Mouse (Mus musculus) mouse embryonic stem cell (cell line): ENCODE data around the gene Crybg2.

ENCODE experiments used
- in situ Hi-C, 2 experiments: fragments of 300-500 bp; cut with MboI; formaldehyde crosslinking; loops; 1 replicate in 1 of 2; 3 replicates in 1 of 2; pipeline ENCODE4 v1.14.3; 2019 to 2020; ENCODE audit warnings: low sequenced_read_pairs in 2 of 2, low pct_unique_long_range_greater_than_20kb in 1 of 2, mixed read lengths in 1 of 2; ENCODE audit not compliant: unreplicated experiment in 1 of 2

The Crybg2 gene

DNA sequence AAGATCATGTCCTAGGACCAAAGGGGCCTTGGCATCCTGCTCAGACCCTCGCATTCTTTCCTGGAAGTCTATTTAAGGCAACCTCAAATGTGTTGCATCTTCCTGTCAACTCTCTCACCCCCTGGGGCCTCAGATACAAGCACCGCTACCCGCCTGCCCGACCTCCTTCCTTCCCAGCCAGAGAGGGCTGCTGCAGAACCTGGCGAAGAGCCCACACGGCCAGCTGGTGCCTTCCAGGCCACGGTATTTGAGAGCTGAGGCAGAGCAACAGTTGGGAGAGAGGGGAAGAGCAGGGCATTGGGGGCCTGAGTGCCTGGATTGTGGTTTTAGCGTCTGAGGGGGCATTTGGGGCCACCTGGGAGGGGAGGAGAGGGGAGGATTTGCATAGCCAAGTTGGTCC is 8.1 kb upstream of the Crybg2 start:
- in situ Hi-C loops = no loop called here

DNA sequence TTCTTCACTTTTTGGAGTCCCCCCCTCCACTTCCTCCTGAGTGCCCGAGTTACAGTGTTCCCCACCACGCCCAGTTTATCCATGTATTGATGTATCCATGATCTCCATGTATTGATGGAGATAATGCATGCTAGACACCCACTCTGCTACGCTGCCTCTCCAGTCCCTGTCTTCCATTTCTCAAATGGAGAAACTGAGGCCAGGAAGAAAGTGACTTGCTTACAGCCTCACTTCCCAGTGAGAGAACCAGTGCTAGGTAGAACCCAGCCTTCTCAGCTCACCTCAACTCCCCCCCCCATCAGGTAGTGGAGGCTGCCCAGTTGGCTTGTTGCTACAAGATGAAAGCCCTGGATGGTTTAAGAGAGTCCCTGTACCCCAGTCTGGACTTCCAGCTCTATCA is 7.1 kb upstream of the Crybg2 start, which contains the start of gene Zfp683:
Zfp683 (plus strand) TSS at position 301 of the 400 bp plus-strand sequence.
- in situ Hi-C loops = no loop called here

DNA sequence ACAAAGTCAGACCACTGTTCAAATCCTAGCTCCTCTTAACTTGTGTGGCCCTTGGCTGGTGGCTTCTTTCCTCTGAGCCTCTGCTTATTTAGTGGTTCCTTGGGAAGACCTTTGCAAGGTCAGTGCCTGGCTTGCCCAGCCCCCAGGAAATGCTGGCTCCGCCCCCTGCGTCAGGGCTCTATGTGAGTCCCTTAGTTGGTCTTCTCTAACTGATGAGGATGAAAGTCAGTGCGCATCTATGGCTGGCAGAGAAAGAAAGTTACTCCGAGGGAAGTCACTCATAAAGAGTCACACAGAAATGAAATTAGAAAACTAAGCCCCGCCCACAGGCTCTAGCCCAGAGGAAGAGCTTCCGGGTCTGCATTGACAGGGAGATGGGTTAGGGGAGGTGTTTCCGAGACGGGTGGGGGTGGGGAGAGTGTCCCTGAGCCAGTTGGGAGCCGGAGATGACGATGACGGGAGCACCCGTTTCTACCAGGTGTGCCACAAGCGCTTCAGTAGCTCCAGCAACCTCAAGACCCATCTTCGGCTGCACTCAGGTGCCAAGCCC is 2.4 kb upstream of the Crybg2 start:
- in situ Hi-C loops = no loop called here

DNA sequence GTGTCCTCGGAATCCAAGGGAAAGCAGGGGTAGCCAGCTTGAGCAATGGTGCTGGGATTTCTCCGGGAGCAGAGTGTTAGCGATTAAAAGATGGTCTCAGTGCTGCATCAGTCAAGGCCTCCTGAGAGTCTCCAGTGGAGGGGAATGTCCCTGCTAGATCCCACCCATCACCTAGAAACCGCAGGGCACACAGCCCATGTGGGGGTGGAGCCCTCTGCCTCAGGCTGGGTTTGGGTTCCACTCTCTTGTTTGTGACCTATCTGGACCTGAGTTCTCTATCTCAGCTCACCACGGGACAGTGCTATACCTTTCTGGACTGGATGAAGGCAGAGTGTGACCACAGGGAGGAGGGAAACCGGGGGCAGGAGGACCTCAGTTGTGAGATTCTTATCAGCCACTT is 1.7 kb upstream of the Crybg2 start:
- in situ Hi-C loops = no loop called here

DNA sequence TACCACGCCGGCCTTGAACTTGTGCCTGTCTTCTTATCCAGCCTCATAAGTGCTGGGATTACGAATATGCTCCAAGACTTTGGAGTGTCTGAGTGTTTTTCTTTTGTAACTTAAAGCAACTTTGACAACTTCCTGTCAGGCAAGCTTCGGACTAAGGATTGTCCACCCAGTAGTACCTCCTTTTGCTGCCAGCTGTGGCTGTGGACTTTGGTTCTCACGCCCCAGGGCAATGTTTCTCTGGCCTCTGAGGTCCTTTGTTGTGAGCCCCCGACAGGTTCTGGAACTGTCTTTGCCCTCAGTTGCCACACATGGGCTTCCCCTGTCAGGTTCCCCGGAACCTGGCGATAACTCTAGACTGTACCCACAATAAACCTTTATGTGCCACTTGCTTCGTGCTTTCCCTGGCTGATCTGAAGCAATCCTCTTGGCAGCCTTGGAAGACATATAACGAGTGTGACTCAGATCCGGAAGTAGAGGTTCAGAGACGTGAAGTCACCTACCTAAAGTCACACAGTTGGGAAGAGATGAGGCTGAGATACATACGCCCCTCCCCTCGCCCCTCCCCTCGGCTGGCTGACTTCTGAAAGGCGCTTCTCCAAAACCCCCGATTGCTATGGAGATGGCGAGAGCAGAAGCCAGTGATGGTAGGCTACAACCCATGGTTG is 683 bp downstream of the Crybg2 start:
- in situ Hi-C loops = no loop called here

DNA sequence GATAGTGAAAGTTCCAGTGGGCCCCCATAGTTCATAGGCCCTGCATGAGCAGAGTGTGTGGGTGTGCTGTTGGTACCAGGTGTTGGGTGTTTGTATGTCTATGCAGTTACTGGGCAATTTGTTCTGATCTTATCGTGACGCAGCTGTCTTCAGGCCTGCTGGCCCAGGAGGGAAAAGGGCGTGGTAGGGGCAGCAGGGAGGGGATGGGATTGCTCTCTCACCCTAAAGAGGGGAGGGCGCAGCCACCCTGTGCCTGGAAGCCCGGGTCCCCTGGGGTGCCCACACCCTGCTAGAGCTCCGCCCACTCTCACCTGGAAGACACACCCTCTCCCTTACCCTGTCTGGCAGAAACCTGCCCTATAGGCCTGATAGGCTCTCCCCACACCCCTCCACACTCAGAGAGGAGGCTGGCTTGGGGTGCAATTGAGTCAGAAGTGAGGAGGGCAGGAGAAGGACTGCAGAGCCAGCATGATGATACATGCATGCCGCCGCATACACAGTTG is 1.4 kb downstream of the Crybg2 start:
- in situ Hi-C loops = no loop called here

DNA sequence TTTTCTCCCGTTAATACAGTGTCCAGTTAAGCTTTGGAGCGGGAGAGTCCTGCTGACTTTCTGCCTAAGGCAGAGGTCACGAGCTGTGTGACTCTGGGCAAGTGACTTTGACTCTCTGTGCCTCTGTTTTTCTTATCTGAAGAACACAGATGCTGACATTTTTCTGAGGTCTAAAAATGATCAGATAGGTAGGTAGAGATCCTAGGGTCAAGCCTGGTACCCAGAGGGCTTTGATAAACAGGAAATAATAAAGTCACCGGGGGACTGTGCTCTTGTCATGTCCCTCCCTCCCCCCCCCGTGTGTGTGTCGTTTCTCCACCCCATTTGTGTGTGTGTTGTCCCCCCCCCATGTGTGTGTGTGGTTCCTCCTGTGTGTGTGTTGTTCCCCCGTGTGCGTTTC is 1.9 kb downstream of the Crybg2 start:
- in situ Hi-C loops = no loop called here

DNA sequence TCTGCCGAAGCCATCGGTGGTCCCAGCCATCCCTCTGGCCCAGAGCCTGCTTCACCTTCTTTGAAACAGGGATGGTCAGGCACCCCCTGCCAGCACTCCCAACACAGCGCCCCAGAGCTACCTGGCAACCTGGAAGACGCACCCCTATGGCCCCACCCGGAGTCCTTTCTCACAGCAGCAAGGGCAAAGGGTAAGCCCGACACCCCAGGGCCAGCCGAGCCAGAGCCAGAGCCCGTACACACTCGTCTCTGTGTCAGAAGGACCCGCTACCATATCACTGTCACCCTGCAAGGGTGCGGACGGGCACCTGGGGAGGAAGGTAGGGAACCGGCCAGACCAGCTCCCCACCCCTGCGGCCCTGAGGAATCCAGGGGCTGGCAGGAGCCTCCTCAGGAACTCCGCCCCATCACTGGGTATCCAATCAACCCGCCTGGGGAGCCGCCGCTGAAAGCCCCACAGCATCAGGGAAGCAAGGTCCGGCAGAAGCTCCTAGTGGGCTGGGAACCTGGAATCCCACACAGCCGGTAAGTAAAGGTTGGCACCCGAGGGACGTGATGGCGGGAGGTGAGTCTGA is 4.9 kb downstream of the Crybg2 start:
- in situ Hi-C loops = no loop called here

DNA sequence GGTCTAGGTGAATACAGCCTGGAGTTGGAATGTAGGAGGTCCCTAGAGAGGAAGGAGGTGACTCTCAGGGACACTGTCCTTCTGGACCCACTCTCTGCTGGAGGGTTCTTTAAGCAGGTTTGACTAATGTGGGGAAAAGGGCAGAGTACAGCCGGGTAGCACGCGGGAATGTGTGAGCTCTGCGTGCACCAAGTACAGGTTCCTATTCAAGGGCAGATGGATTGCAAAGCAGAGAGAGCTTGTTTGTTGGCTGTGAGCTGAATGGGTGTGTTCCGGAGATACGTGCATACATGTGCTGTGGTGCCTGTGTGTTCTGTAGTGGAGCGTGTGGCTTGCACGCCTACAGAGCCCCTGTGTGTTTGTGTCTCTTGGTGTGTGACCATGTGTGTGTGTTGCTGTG is 6.8 kb downstream of the Crybg2 start:
- in situ Hi-C loops = no loop called here

DNA sequence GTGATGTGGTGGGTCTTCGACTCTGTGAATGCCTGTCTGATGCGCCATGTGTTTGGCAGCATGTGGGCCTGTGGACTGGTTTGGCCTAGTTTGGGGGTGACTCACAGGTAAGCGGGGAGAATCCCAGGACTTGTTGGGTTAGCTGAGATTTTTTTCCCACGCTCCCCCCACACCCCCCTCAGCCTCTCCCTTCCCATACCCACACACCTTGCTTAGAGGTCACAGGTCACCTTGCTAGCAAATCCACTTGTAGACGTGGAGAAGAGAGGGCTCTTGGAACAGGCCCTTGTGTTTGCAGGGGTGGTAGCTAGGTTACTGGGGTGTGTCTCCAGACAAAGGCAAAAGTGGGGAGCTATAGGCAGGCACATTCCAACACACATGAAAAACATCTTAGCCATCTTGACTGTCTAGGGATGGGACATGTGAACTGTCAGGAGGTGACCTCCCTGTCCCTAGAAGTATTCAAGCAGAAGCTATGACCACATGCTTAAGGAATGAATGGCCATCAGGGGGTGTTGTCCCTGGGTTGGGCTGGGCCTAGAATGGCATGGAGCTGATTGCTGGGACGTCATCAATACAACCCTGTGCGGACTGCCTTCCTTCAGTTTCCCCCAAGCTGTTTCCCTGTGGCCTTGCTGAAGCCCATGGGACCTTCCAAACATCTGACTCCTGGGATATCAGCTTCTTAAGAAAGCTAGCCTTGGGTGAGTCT is 7.4 kb downstream of the Crybg2 start:
- in situ Hi-C loops = no loop called here

DNA sequence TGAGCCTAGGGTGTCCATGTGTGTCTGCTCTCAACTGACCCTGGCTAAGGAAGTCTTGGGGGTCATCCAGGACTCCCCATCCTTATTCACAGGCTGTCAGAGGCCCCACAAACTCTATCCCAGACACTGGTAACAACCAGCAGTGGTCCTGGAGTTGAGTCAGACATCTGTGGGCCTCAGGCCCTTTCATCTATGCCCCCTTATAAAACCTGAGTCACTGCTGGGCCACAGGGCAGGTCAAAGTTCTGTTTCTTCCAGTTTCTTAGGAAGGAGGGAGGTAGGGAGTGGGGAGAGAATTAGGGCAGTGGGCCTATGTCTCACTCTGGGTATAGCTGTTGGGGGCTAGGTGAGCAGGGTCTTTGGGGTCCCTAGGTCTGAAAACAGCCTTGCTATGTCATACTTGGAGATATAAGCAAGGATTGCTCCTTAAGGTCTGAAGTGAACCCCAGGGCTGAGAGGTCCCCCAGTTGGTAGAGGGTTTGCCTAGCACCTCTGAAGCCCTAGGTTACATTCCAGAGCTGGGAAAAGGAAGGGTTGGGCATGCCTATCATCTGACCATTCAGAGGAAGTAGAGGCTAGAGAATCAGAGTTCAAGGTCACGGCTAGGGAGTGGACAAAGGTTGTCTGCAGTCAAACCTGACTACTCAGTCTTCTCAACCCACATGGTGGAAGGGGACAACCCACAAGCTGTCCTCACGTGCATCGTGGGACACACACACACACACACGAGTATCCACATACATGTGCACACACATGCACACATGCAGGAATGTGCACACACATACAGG is 8.4 kb downstream of the Crybg2 start:
- in situ Hi-C loops = no loop called here

DNA sequence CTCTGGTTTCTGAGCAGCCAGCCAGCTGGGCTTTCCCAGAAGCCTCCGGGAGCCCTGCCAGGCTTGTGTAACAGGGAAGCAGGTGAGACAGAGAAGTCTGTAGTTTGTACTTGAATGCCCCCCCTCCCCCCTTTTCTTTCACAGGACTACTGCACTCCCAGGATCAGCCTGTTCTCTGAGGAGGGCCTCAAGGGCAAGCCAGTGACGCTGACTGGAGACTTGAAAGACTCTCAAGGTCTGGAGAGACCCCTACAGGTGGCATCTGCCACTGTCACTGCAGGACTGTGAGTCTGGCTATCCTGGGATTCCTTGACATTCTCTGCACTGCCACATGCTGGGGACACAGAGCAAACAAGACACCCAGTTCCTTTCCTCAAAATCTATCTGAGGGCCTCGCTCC is 18.1 kb downstream of the Crybg2 start:
- in situ Hi-C loops = loop anchor here in 1 of 2 experiments (5.0 kb wide), 1 partner anchor 46 kb away; no protein-coding TSS in a partner anchor

DNA sequence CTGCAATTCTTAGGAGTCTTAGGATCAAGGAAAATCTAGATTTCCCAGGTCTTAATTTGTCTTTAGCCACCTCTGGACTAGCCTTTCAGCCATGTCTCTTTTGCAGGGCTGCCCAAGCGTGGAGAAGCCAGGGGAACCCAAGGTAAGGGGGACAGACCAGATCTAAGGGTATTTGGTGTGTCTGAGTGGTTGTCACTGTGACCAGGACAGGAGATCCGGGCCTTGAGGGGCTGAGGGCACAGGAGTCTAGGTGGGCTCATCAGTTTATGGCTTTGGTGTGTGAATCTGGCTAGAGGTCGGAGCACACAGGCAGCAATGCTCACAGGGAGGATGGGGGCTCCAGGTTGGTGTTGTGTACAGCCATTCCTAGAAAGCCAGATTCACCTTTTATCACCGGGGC is 20.1 kb downstream of the Crybg2 start:
- in situ Hi-C loops = no loop called here

DNA sequence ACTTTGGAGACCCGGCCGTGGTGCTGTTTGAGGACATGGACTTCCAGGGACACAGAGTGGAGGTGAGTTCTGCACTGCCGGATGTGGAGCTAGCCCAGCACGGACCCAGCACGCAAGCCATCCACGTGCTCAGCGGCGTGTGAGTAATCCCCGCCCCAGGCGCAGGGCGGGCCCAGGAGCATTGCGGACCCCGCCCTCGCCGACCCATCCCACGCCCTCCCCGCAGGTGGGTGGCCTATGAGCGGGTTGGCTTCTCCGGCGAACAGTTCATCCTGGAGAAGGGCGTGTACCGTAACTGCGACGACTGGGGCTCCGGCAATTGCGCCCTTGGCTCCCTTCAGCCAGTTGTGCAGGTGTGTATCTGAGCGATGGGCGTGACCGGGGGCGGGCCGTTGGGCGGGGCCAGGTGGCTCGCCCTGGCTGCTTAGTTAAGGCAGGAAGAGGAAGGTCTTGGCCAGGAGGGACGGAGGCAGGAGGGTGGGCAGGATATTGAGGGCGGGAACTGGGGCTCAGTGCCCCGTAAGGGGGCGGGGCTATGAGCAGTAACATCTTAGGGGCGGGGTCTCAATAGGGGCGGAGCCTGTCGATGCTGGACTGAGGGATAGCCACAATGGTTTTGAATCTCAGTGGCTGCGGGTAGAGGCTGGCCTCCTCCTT is 21.2 kb downstream of the Crybg2 start:
- in situ Hi-C loops = no loop called here

DNA sequence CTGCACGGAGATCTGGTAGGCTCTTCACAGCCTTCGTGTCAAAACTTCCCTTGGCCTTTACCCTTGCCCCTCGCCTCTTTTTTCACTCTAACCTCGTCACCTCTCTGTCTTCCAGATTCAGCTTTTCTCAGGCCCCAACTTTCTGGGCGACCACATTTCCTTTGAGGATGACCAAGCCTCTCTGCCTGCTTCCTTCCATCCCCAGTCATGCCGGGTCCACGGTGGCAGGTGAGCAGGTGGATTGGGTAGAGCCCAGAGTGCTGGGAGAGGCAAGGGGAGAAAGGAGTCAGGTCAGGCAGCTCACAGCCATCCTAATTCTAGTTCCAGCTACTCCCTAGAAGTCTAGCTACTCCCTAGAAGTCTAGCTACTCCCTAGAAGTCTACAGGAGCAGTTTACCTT is 21.8 kb downstream of the Crybg2 start:
- in situ Hi-C loops = no loop called here

DNA sequence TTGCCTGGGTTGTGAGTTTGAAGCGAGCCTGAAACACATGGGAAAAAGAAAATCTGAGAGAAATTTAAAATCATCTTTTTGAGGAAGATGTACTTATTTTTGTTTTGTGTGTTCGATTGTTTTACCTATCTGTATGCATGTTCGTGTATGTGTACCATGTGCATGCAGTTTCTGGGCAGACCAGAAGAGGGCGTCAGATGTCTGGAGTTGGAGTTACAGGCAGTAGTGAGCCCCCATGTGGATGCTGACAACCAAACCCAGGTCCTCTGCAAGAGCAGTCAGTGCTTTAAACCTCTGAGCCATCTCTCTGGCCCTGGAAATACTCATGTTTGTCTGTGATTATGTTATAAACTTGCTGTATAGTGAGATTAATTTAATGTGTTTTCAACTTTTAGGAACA is 24.4 kb downstream of the Crybg2 start:
- in situ Hi-C loops = no loop called here

DNA sequence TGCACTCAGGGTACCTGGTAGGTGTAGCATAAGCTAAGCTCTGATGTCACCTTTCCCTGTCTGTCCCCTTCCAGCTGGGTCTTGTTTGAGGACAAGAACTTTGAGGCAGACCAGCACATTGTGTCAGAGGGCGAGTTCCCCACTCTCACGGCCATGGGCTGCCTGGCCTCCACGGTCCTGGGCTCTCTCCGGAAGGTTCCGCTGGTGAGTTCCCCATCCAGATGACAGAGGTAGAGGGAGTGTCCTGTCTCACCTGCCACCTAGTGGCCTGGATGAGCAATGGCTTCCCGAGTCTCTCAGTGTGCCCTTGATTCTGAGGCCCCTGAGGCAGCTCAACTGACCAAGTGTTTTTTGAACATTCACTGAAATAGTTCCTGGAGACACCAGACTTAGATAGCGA is 26.8 kb downstream of the Crybg2 start:
- in situ Hi-C loops = no loop called here

DNA sequence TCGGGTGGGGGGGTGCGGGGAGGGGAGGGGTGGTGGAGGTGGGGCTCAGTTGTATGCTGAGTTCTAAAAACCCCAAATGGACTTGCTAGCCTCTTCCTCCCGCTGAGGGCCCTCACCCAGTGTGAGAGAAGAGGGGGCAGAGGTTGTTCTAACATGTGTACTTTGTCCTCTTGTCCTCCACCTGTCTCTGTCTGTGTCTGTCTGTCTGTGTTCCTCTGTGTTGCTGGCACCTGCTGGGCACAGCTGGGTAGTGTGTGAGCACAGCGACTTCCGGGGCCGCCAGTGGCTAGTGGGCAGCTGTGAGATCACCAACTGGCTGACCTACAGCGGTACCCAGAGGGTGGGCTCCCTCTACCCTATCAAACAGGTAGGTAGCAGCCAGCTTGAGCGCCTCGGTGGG is 28.4 kb downstream of the Crybg2 start:
- in situ Hi-C loops = no loop called here
